Mouse (Mus musculus) lung, embryonic 14.5 days (tissue): Measurements from ENCODE around the gene Nup188. TPM values are rescaled to one million over a fixed set of nuclear protein-coding genes. Genes with fewer than 3 reads are reported as not detected.

Experiments used
- ATAC-seq: fragments of 200-750 bp; cut with Nextera tagmentation; 2 replicates; pipeline ENCODE4 v1.8.0; 2017; ENCODE audit warnings: mild to moderate bottlenecking, moderate TSS enrichment, moderate library complexity; ENCODE audit not compliant: insufficient read depth
- DNase-seq: peaks from one replicate; pipeline ENCODE4 v3.0.0-alpha.2; 2015
- H3K27ac ChIP-seq: fragments of 300-500 bp; sonication (generic); 2 replicates; pipeline ENCODE4 v1.5.1; 2014; ENCODE audit warnings: low read depth, mild to moderate bottlenecking, moderate library complexity
- H3K27me3 ChIP-seq: fragments of 300-500 bp; sonication (generic); 2 replicates; pipeline ENCODE4 v1.6.1; 2014; ENCODE audit warnings: low read length, control low read depth; ENCODE audit not compliant: insufficient read depth
- H3K36me3 ChIP-seq: fragments of 300-500 bp; sonication (generic); 2 replicates; pipeline ENCODE4 v1.6.1; 2014; ENCODE audit warnings: control low read depth; ENCODE audit not compliant: insufficient read depth
- H3K4me1 ChIP-seq: fragments of 300-500 bp; sonication (generic); 2 replicates; pipeline ENCODE4 v1.6.1; 2014; ENCODE audit warnings: antibody characterized with exemption, control low read depth; ENCODE audit not compliant: insufficient read depth
- H3K4me2 ChIP-seq: fragments of 300-500 bp; sonication (generic); 2 replicates; pipeline ENCODE4 v1.6.1; 2014; ENCODE audit warnings: mild to moderate bottlenecking
- H3K4me3 ChIP-seq: fragments of 300-500 bp; sonication (generic); 2 replicates; pipeline ENCODE4 v1.5.1; 2014; ENCODE audit warnings: low read depth, low read length
- H3K9ac ChIP-seq: fragments of 300-500 bp; sonication (generic); 2 replicates; pipeline ENCODE4 v1.6.1; 2014
- H3K9me3 ChIP-seq: fragments of 300-500 bp; sonication (generic); 2 replicates; pipeline ENCODE4 v1.6.1; 2016; ENCODE audit warnings: low read depth, low read length, control low read depth
- CTCF ChIP-seq: IDR thresholded peaks from 2 replicates; pipeline ENCODE4 v1.5.1; 2016; ENCODE audit warnings: antibody characterized with exemption, low read depth
- WGBS: fragments of 180-500 bp; shearing (Covaris S2); extraction: QIAGEN DNeasy Blood & Tissue Kit; methylation state at CpG from one replicate; pipeline ENCODE4 v1.1.7; 2014; 5-methylcytosine and 5-hydroxymethylcytosine counted together
- microRNA-seq: library from miRNA; unstranded; fragments of <30 nt; microRNA quantifications from one replicate; pipeline ENCODE4, GENCODE M21; 2016; ENCODE audit warnings: borderline number of aligned reads
- polyA plus RNA-seq: library from polyadenylated mRNA; unstranded; fragments of >200 nt; fragmentation: Nextera tagmentation; extraction: Ambion mirVana; gene quantifications from 2 replicates; pipeline ENCODE4 v1.2.1, GENCODE M21; 2014

The Nup188 gene
- polyA plus RNA-seq, 1 experiment from 2014 or later = 56.0 TPM

GRCm38 (mm10) chr2:30386913-30387312 lies 100.7 kb downstream of the Nup188 start:
- H3K9me3 ChIP-seq = no peaks in the 10 kb centered on the region
- no peak overlapping the region for H3K27ac ChIP-seq
- no peak for ATAC-seq
- H3K36me3 ChIP-seq = peaks cover 28% of the 10 kb centered on the region
- H3K4me3 ChIP-seq = no peak overlapping the region
- no peak for DNase-seq
- no peak overlapping the region for H3K4me2 ChIP-seq
- 84% methylated on average over 9 of the region's 9 CpGs for WGBS
- TF ChIP-seq CTCF = no peak
- H3K27me3 ChIP-seq = no peaks in the 10 kb centered on the region
- H3K9ac ChIP-seq = no peak overlapping the region
- H3K4me1 ChIP-seq = no peaks in the 10 kb centered on the region

GRCm38 (mm10) chr2:30389000-30389399 lies 102.8 kb downstream of the Nup188 start:
- Histone ChIP-seq H3K4me2 (no peak overlapping the region), H3K27ac (no peak overlapping the region), H3K9ac (no peak overlapping the region), H3K27me3 (no peaks in the 10 kb centered on the region), H3K36me3 (peaks cover 9% of the 10 kb centered on the region; the same call in 1 of the 2 replicates), H3K4me1 (peaks cover 6% of the 10 kb centered on the region), H3K9me3 (no peaks in the 10 kb centered on the region), H3K4me3 (no peak overlapping the region)
- ATAC-seq (no peak), DNase-seq (no peak)
- TF ChIP-seq CTCF = peak; percentile 23; the same call in 1 of the 2 replicates
- WGBS = 84% methylated on average over 2 of the region's 2 CpGs

- DNase-seq (peak; percentile 98), ATAC-seq (peak; percentile 98)
- Histone ChIP-seq H3K9me3 (no peaks in the 10 kb centered on the region), H3K36me3 (peaks cover 16% of the 10 kb centered on the region), H3K9ac (peak within 1 kb of the TSS; percentile 67), H3K4me3 (peak within 1 kb of the TSS; percentile 83), H3K27me3 (no peaks in the 10 kb centered on the region), H3K4me1 (peaks cover 6% of the 10 kb centered on the region), H3K27ac (peak within 1 kb of the TSS; percentile 86), H3K4me2 (peak within 1 kb of the TSS; percentile 87)
- no peak for TF ChIP-seq CTCF
- under 1% methylated on average over 40 of the region's 40 CpGs for WGBS
These were observed 105.9 kb downstream of the Nup188 start, which contains the start of gene Dolpp1 for GRCm38 (mm10) chr2:30392114-30392576. Gene Dolpp1 (plus strand): TSS chr2:30392254.

- Histone ChIP-seq H3K9ac (peak overlapping the region; percentile 67), H3K4me1 (peaks cover 6% of the 10 kb centered on the region), H3K27me3 (no peaks in the 10 kb centered on the region), H3K27ac (peak overlapping the region; percentile 86), H3K4me2 (peak overlapping the region; percentile 87), H3K36me3 (peaks cover 22% of the 10 kb centered on the region), H3K4me3 (peak overlapping the region; percentile 83), H3K9me3 (no peaks in the 10 kb centered on the region)
- peak; percentile 77 for ATAC-seq
- under 1% methylated on average over 54 of the region's 54 CpGs for WGBS
- TF ChIP-seq CTCF = no peak
- DNase-seq = peak; percentile 93
These were observed 106.6 kb downstream of the Nup188 start for GRCm38 (mm10) chr2:30392577-30393369.

GRCm38 (mm10) chr2:30393370-30393656 lies 107.1 kb downstream of the Nup188 start:
- Histone ChIP-seq H3K4me3 (peak overlapping the region; percentile 83), H3K9ac (peak overlapping the region; percentile 67), H3K4me1 (peaks cover 6% of the 10 kb centered on the region), H3K9me3 (no peaks in the 10 kb centered on the region), H3K27me3 (no peaks in the 10 kb centered on the region), H3K4me2 (peak overlapping the region; percentile 87), H3K36me3 (peaks cover 27% of the 10 kb centered on the region), H3K27ac (peak overlapping the region; percentile 86; the same call in 1 of the 2 replicates)
- WGBS = 52% methylated on average over 1 of the region's 1 CpGs
- no peak for ATAC-seq
- DNase-seq = no peak
- TF ChIP-seq CTCF = no peak

Small RNA genes within 50 kb of the gene (microRNA-seq; reads per million reads assigned to microRNA genes)
- not detected for gene Gm47292

Other genes starting within 250 kb of the Nup188 start
- 27.7 and 28.5 TPM in 2 replicates for gene Wdr34, start 237.5 kb upstream of the Nup188 start, polyA plus RNA-seq
- 564 and 591 TPM in 2 replicates for gene Set, start 229.0 kb upstream of the Nup188 start, polyA plus RNA-seq
- 9.5 and 11.7 TPM in 2 replicates for gene Pkn3, start 208.7 kb upstream of the Nup188 start, polyA plus RNA-seq
- gene Zdhhc12, start 192.7 kb upstream of the Nup188 start, polyA plus RNA-seq = 28.5 and 31.5 TPM in 2 replicates
- gene Zer1, start 161.8 kb upstream of the Nup188 start, polyA plus RNA-seq = 8.8 and 8.9 TPM in 2 replicates
- gene Tbc1d13, start 152.7 kb upstream of the Nup188 start, polyA plus RNA-seq = 10.9 and 12.3 TPM in 2 replicates
- 18.4 and 19.7 TPM in 2 replicates for gene Endog, start 114.9 kb upstream of the Nup188 start, polyA plus RNA-seq
- 67.1 and 72.6 TPM in 2 replicates for gene Spout1, start 107.9 kb upstream of the Nup188 start, polyA plus RNA-seq
- 7.6 and 8.7 TPM in 2 replicates for gene Kyat1, start 80.5 kb upstream of the Nup188 start, polyA plus RNA-seq
- gene Lrrc8a, start 48.7 kb upstream of the Nup188 start, polyA plus RNA-seq = 43.9 and 44.4 TPM in 2 replicates
- gene Gm28035, start 45.8 kb upstream of the Nup188 start, polyA plus RNA-seq = 0.20 and 0.23 TPM in 2 replicates
- gene Phyhd1, start 20.2 kb upstream of the Nup188 start, polyA plus RNA-seq = 7.1 and 7.3 TPM in 2 replicates
- not detected in 2 replicates for gene Gm28038, start 5.4 kb upstream of the Nup188 start, polyA plus RNA-seq
- 30.6 and 31.7 TPM in 2 replicates for gene Dolk, start 63 bp upstream of the Nup188 start, polyA plus RNA-seq
- 57.5 and 59.9 TPM in 2 replicates for gene Sh3glb2, start 72.9 kb downstream of the Nup188 start, polyA plus RNA-seq
- 19.9 and 24.5 TPM in 2 replicates for gene Miga2, start 77.8 kb downstream of the Nup188 start, polyA plus RNA-seq
- 32.6 and 34.2 TPM in 2 replicates for gene Dolpp1, start 105.9 kb downstream of the Nup188 start, polyA plus RNA-seq
- gene Crat, start 129.4 kb downstream of the Nup188 start, polyA plus RNA-seq = 28.0 and 30.3 TPM in 2 replicates
- gene Ptpa, start 129.6 kb downstream of the Nup188 start, polyA plus RNA-seq = 85.7 and 95.5 TPM in 2 replicates
- gene Ier5l, start 187.8 kb downstream of the Nup188 start, polyA plus RNA-seq = 4.7 and 4.9 TPM in 2 replicates